In genomic region chr8:122376365-122377231, GRCm38 (mm10) we compare ENCODE assay signal across 8 mouse cellular contexts. TPM values are rescaled to one million over a fixed set of nuclear protein-coding genes. Genes with fewer than 3 reads are reported as not detected.
DNase-seq lines count a peak whose midpoint lies in the region; ATAC-seq lines count a peak whose summit lies in the region.

TSS of gene Zc3h18 (plus strand) at chr8:122376609.

- peak within 1 kb of the TSS; percentile 91 for H3K4me3 ChIP-seq in heart, embryonic 10.5 days
- H3K4me3 ChIP-seq in kidney, embryonic 15.5 days (replicated peaks) = peak within 1 kb of the TSS; percentile 92

- peak within 1 kb of the TSS; percentile 68 for H3K4me2 ChIP-seq in kidney, embryonic 15.5 days

- peak; percentile 99 for DNase-seq in B cell, adult 2 months
- DNase-seq in brain, adult 2 months (ENCODE audit: low read depth, low spot score) = peak; percentile 99
- DNase-seq in heart, embryonic 10.5 days (ENCODE audit: low spot score) = peak; percentile 99
- peak; percentile 100 for DNase-seq in liver
- peak; percentile 99 to 100 for DNase-seq in spleen, postnatal 4 days (ENCODE audit: low spot score in 2 of 2)

- 2% methylated on average over 104 of the region's 107 CpGs for WGBS in heart, embryonic 10.5 days
- WGBS in kidney, embryonic 15.5 days = under 1% methylated on average over 104 of the region's 107 CpGs

- H3K9ac ChIP-seq in kidney, embryonic 15.5 days = peak within 1 kb of the TSS; percentile 94

- no peaks in the 10 kb centered on the region for H3K9me3 ChIP-seq in heart, embryonic 10.5 days
- H3K9me3 ChIP-seq in kidney, embryonic 15.5 days (replicated peaks) = no peaks in the 10 kb centered on the region

- H3K27me3 ChIP-seq in heart, embryonic 10.5 days (ENCODE audit: insufficient read depth, poor library complexity, severe bottlenecking) = no peaks in the 10 kb centered on the region
- H3K27me3 ChIP-seq in kidney, embryonic 15.5 days = no peaks in the 10 kb centered on the region

- H3K27ac ChIP-seq in heart, embryonic 10.5 days = peak within 1 kb of the TSS; percentile 96
- peak within 1 kb of the TSS; percentile 96 for H3K27ac ChIP-seq in kidney, embryonic 15.5 days

- H3K4me1 ChIP-seq in heart, embryonic 10.5 days = peaks cover 25% of the 10 kb centered on the region
- H3K4me1 ChIP-seq in kidney, embryonic 15.5 days = peaks cover 28% of the 10 kb centered on the region

- ATAC-seq in erythroblast, adult 5-6 weeks (replicated peaks; ENCODE audit: low FRiP score, poor library complexity, severe bottlenecking) = peak; percentile 94
- peak; percentile 96 for ATAC-seq in kidney, embryonic 15.5 days (replicated peaks; ENCODE audit: low FRiP score)
- peak; percentile 92 for ATAC-seq in monocyte, adult 5-6 weeks (replicated peaks; ENCODE audit: insufficient number of reproducible peaks, low FRiP score, low TSS enrichment, poor library complexity, severe bottlenecking)

- peaks cover 32% of the 10 kb centered on the region for H3K36me3 ChIP-seq in heart, embryonic 10.5 days
- H3K36me3 ChIP-seq in kidney, embryonic 15.5 days = peaks cover 25% of the 10 kb centered on the region

RNA-seq across cellular contexts. Expression of gene Zc3h18, which starts in this region (rescaled TPM):
- total RNA-seq in erythroblast, adult 5-6 weeks (2015; ENCODE audit: low replicate concordance) = 10.8 and 14.2 TPM in 2 replicates
- total RNA-seq in erythroblast, adult 5-6 weeks (2017; ENCODE audit: low replicate concordance) = 22.2 and 31.5 TPM in 2 replicates
- polyA plus RNA-seq in heart, embryonic 10.5 days (2016; fragmentation: Nextera tagmentation; extraction: Ambion mirVana) = 47.4 and 51.0 TPM in 2 replicates
- polyA plus RNA-seq in kidney, embryonic 15.5 days (2015; fragmentation: Nextera tagmentation; extraction: Ambion mirVana) = 53.2 and 53.9 TPM in 2 replicates
- total RNA-seq in monocyte, adult 5-6 weeks (2017) = 57.4 to 76.1 TPM (median 69.7 TPM) in 3 replicates

Comparison
In these comparisons a context has a peak if more than half of its experiments do, and no peak if none do; other contexts are left out.
1. Peak in every context shown above with its lines: DNase-seq, ATAC-seq, H3K4me3 ChIP-seq and H3K27ac ChIP-seq.